8 mouse cellular contexts compared by ENCODE assay signal in the genomic region with DNA sequence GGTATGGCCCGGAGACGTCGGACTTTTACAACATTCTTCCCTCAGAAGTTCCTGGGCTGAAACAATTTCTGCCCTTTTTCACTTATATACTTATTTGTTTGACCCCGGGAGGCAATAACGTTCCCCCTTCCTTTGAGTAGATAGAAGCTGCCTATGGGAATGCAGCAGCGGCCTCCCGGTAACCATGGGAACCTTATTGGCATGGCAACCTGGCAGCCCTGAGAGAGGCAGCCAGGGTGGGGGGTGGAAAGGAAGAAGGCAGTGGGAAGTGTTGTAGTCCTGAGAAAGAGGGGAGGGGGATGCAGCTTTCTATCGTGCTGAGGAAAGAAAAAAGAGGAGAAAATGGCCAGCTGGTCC. TPM values are rescaled to one million over a fixed set of nuclear protein-coding genes. Genes with fewer than 3 reads are reported as not detected.
DNase-seq lines count a peak whose midpoint lies in the region; ATAC-seq and TF ChIP-seq lines count a peak whose summit lies in the region.

A gene (plus strand): TSS at position 221 of the 357 bp plus-strand sequence.

- peak within 1 kb of the TSS; percentile 45; the same call in 1 of the 2 replicates for H3K9ac ChIP-seq in hindbrain, embryonic 16.5 days (ENCODE audit: low read depth, low read length)
- H3K9ac ChIP-seq in limb, embryonic 14.5 days (ENCODE audit: low read depth, low read length, severe bottlenecking), result peak within 1 kb of the TSS; percentile 31; the same call in 1 of the 2 replicates
- no peak within 1 kb of the TSS for H3K9ac ChIP-seq in stomach, embryonic 15.5 days

- TF ChIP-seq POLR2A in limb, embryonic 14.5 days (IDR thresholded peaks at IDR 0.05; ENCODE audit: borderline replicate concordance, extremely low read depth, insufficient read depth, insufficient read length), result no peak

- 2% methylated on average over 8 of the region's 8 CpGs for WGBS in embryonic facial prominence, embryonic 10.5 days
- 0% methylated on average over 8 of the region's 8 CpGs for WGBS in hindbrain, embryonic 16.5 days
- WGBS in limb, embryonic 14.5 days, result 2% methylated on average over 8 of the region's 8 CpGs
- 3% methylated on average over 8 of the region's 8 CpGs for WGBS in stomach, embryonic 15.5 days

- peak; percentile 97 for ATAC-seq in hindbrain, embryonic 16.5 days
- ATAC-seq in limb, embryonic 14.5 days (ENCODE audit: low FRiP score, low read depth), result peak; percentile 89
- peak; percentile 31; the same call in 1 of the 2 replicates for ATAC-seq in stomach, embryonic 15.5 days (ENCODE audit: insufficient read depth, low FRiP score, low read depth)
- no peak for ATAC-seq in inflammation-experienced regulatory T-cells, adult 6 months

- peak within 1 kb of the TSS; percentile 52 for H3K4me2 ChIP-seq in hindbrain, embryonic 16.5 days (ENCODE audit: low read length)
- peak within 1 kb of the TSS; percentile 43 for H3K4me2 ChIP-seq in limb, embryonic 14.5 days (replicated peaks; ENCODE audit: low read depth, low read length, severe bottlenecking)
- 0 out of 2 replicates have a peak within 1 kb of the TSS, but pooled peaks have one; percentile 11 for H3K4me2 ChIP-seq in stomach, embryonic 15.5 days

- H3K27me3 ChIP-seq in embryonic facial prominence, embryonic 10.5 days (replicated peaks; ENCODE audit: low read depth, poor library complexity, severe bottlenecking), result no peaks in the 10 kb centered on the region
- no peaks in the 10 kb centered on the region for H3K27me3 ChIP-seq in hindbrain, embryonic 16.5 days (replicated peaks; ENCODE audit: control insufficient read depth, insufficient read depth, low read length)
- no peaks in the 10 kb centered on the region for H3K27me3 ChIP-seq in limb, embryonic 14.5 days (ENCODE audit: control insufficient read depth, insufficient read depth, low read length)
- no peaks in the 10 kb centered on the region for H3K27me3 ChIP-seq in stomach, embryonic 15.5 days (replicated peaks)

- peak within 1 kb of the TSS; percentile 44 for H3K4me3 ChIP-seq in embryonic facial prominence, embryonic 10.5 days
- peak within 1 kb of the TSS; percentile 28 for H3K4me3 ChIP-seq in hindbrain, embryonic 16.5 days (ENCODE audit: low read length)
- peak within 1 kb of the TSS; percentile 9 for H3K4me3 ChIP-seq in limb, embryonic 14.5 days (replicated peaks; ENCODE audit: low read length)
- H3K4me3 ChIP-seq in stomach, embryonic 15.5 days (replicated peaks), result no peak within 1 kb of the TSS

- H3K4me1 ChIP-seq in embryonic facial prominence, embryonic 10.5 days, result peaks cover 23% of the 10 kb centered on the region
- peaks cover 12% of the 10 kb centered on the region for H3K4me1 ChIP-seq in hindbrain, embryonic 16.5 days (ENCODE audit: control insufficient read depth, insufficient read depth, low read depth, low read length)
- H3K4me1 ChIP-seq in limb, embryonic 14.5 days (ENCODE audit: control insufficient read depth, insufficient read depth, low read length), result peaks cover 9% of the 10 kb centered on the region; the same call in 1 of the 2 replicates
- H3K4me1 ChIP-seq in stomach, embryonic 15.5 days, result no peaks in the 10 kb centered on the region

- H3K27ac ChIP-seq in embryonic facial prominence, embryonic 10.5 days (replicated peaks), result peak within 1 kb of the TSS; percentile 86
- peak within 1 kb of the TSS; percentile 88 for H3K27ac ChIP-seq in hindbrain, embryonic 16.5 days (ENCODE audit: low read depth, low read length)
- H3K27ac ChIP-seq in limb, embryonic 14.5 days (replicated peaks; ENCODE audit: low read depth, low read length), result 0 out of 2 replicates have a peak within 1 kb of the TSS, but pooled peaks have one; percentile 19
- no peak within 1 kb of the TSS for H3K27ac ChIP-seq in stomach, embryonic 15.5 days

- H3K36me3 ChIP-seq in embryonic facial prominence, embryonic 10.5 days (replicated peaks), result no peaks in the 10 kb centered on the region
- H3K36me3 ChIP-seq in hindbrain, embryonic 16.5 days (ENCODE audit: control insufficient read depth, insufficient read depth, low read length), result no peaks in the 10 kb centered on the region
- no peaks in the 10 kb centered on the region for H3K36me3 ChIP-seq in limb, embryonic 14.5 days (ENCODE audit: control insufficient read depth, insufficient read depth, low read length)
- no peaks in the 10 kb centered on the region for H3K36me3 ChIP-seq in stomach, embryonic 15.5 days

- H3K9me3 ChIP-seq in embryonic facial prominence, embryonic 10.5 days, result no peaks in the 10 kb centered on the region
- no peaks in the 10 kb centered on the region for H3K9me3 ChIP-seq in hindbrain, embryonic 16.5 days (ENCODE audit: control insufficient read depth, low read length)
- no peaks in the 10 kb centered on the region for H3K9me3 ChIP-seq in limb, embryonic 14.5 days (ENCODE audit: control insufficient read depth, low read length)
- no peaks in the 10 kb centered on the region for H3K9me3 ChIP-seq in stomach, embryonic 15.5 days

- DNase-seq in adrenal gland, adult (ENCODE audit: inconsistent age in 2 of 2, low spot score in 1 of 2), result peak; percentile 11 to 35
- no peak for DNase-seq in adrenal gland, adult 8-10 months
- DNase-seq in NIH3T3 (ENCODE audit: low read depth), result peak; percentile 17
- peak; percentile 92 for DNase-seq in embryonic facial prominence, embryonic 10.5 days (ENCODE audit: low spot score)
- peak; percentile 67 for DNase-seq in limb, embryonic 14.5 days (ENCODE audit: low spot score)

RNA-seq across cellular contexts. Expression of the gene that starts here (rescaled TPM):
- total RNA-seq in adrenal gland, adult 8-10 months (2022), result 10 to 100 TPM in 1 of 4 experiments, 1 to 10 TPM in 3; 5.7 to 10.3 (median 7.5) TPM
- 74.2 and 83.1 TPM in 2 replicates for polyA plus RNA-seq in embryonic facial prominence, embryonic 10.5 days (2016; fragmentation: Nextera tagmentation; extraction: Ambion mirVana)
- 552 and 573 TPM in 2 replicates for polyA plus RNA-seq in hindbrain, embryonic 16.5 days (2015; fragmentation: Nextera tagmentation; extraction: Ambion mirVana)
- polyA plus RNA-seq in limb, embryonic 14.5 days (2012; rRNA removed), result 18.6 and 28.0 TPM in 2 replicates
- 36.0 and 44.4 TPM in 2 replicates for polyA plus RNA-seq in limb, embryonic 14.5 days (2014; fragmentation: Nextera tagmentation; extraction: Ambion mirVana)
- polyA plus RNA-seq in stomach, embryonic 15.5 days (2015; fragmentation: Nextera tagmentation; extraction: Ambion mirVana), result 14.2 and 17.3 TPM in 2 replicates
- not detected for polyA plus RNA-seq in inflammation-experienced regulatory T-cells, adult 6 months (2017; shearing (Covaris generic))

Comparison
In these comparisons a context has a peak if more than half of its experiments do, and no peak if none do; other contexts are left out.
1. RNA of the gene that starts here (polyA plus RNA-seq): 552 to 573 TPM in hindbrain, embryonic 16.5 days, 74.2 to 83.1 TPM in embryonic facial prominence, embryonic 10.5 days, 18.6 to 44.4 TPM in limb, embryonic 14.5 days and 14.2 to 17.3 TPM in stomach, embryonic 15.5 days; not detected in inflammation-experienced regulatory T-cells, adult 6 months; every median in the first group is over 10 times any median in the second.
2. Peak in every context shown above with its lines, with median percentiles within 50 percentile points of each other: H3K4me2 ChIP-seq.